Comparison of ENCODE assay signal across 9 mouse cellular contexts in the genomic region with DNA sequence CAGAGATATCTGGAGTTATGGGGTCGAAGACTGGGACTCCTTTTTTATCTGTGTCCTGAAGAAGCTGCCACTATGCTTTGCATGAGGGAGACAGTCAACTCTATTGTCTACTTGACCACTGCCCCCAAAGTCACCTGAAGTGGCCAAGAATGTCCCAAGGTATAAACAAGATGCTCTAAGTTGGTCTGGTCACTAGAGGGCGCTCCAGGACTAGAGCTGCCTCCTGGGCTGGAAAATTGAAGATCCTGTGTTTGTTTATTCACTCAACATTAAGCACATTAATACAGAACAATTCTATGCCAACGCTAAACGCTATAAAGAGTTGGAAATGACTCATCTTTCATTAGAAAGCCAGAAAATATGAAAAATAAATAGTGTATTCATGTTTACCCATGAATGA. TPM values are rescaled to one million over a fixed set of nuclear protein-coding genes. Genes with fewer than 3 reads are reported as not detected.
DNase-seq lines count a peak whose midpoint lies in the region; ATAC-seq and TF ChIP-seq lines count a peak whose summit lies in the region.
"Had no signal": no experiment of that assay in that cellular context is flagged by ENCODE, and none has a peak within 500 bp of the region (broad histone marks: within the 10 kb centered on the region; RNA-seq: fewer than 3 reads in every experiment).

No protein-coding gene starts in this region.

- no peaks in the 10 kb centered on the region for H3K27me3 ChIP-seq in ES-Bruce4 (ENCODE audit: control insufficient read depth, insufficient read depth, low read length, poor library complexity, severe bottlenecking)
- H3K27me3 ChIP-seq in kidney, postnatal 0 days (ENCODE audit: insufficient read depth, low read length): no peaks in the 10 kb centered on the region
- H3K27me3 ChIP-seq in liver, embryonic 14.5 days (ENCODE audit: control insufficient read depth, insufficient read depth, low read length): no peaks in the 10 kb centered on the region
- H3K27me3 ChIP-seq: heart, embryonic 15.5 days had no signal

- no peak overlapping the region for H3K9ac ChIP-seq in ES-Bruce4 (ENCODE audit: low read depth, poor library complexity, severe bottlenecking)
- no peak overlapping the region for H3K9ac ChIP-seq in kidney, postnatal 0 days (ENCODE audit: low read depth, low read length)
- no peak overlapping the region for H3K9ac ChIP-seq in liver, embryonic 14.5 days (replicated peaks)
- H3K9ac ChIP-seq: heart, embryonic 15.5 days had no signal

- H3K4me2 ChIP-seq in kidney, postnatal 0 days (ENCODE audit: low read length): no peak overlapping the region
- H3K4me2 ChIP-seq in liver, embryonic 14.5 days (ENCODE audit: low read depth): no peak overlapping the region
- H3K4me2 ChIP-seq: heart, embryonic 15.5 days had no signal

- no peak for ATAC-seq in kidney, postnatal 0 days (replicated peaks; ENCODE audit: low FRiP score, low read depth)
- ATAC-seq in liver, embryonic 14.5 days (ENCODE audit: insufficient read depth): no peak

- no peaks in the 10 kb centered on the region for H3K4me1 ChIP-seq in ES-Bruce4 (ENCODE audit: control insufficient read depth, insufficient read depth, low read length)
- no peaks in the 10 kb centered on the region for H3K4me1 ChIP-seq in kidney, postnatal 0 days (replicated peaks; ENCODE audit: insufficient read depth, low read length)
- no peaks in the 10 kb centered on the region for H3K4me1 ChIP-seq in liver, embryonic 14.5 days (replicated peaks; ENCODE audit: control insufficient read depth in 2 of 2, insufficient read depth in 2 of 2, low read length in 1 of 2)

- TF ChIP-seq CTCF in ES-Bruce4 (IDR thresholded peaks at IDR 0.05; ENCODE audit: low read depth, low read length): peak; percentile 77
- TF ChIP-seq CTCF in kidney, postnatal 0 days (IDR thresholded peaks at IDR 0.05; ENCODE audit: low read depth): peak; percentile 88
- peak; percentile 79 for TF ChIP-seq CTCF in liver, embryonic 14.5 days (IDR thresholded peaks at IDR 0.05; ENCODE audit: low read depth)

- H3K27ac ChIP-seq in ES-Bruce4 (ENCODE audit: insufficient read depth, low read length): no peak overlapping the region
- H3K27ac ChIP-seq in kidney, postnatal 0 days: no peak overlapping the region
- no peak overlapping the region for H3K27ac ChIP-seq in liver, embryonic 14.5 days
- H3K27ac ChIP-seq: heart, embryonic 15.5 days had no signal

- DNase-seq in 416B (ENCODE audit: low read depth): peak; percentile 72
- DNase-seq in c-Kit-positive CD71-positive TER-119-negative erythroid progenitor cells, embryonic 14.5 days (ENCODE audit: low read depth): peak; percentile 35
- peak; percentile 56 to 90 for DNase-seq in frontal cortex, adult 2 months (ENCODE audit: extremely low spot score in 1 of 2, low spot score in 1 of 2)
- DNase-seq in kidney, postnatal 0 days (ENCODE audit: low spot score): peak; percentile 87
- peak; percentile 19 to 31 (median 26) for DNase-seq in liver, embryonic 14.5 days (ENCODE audit: low read depth in 3 of 3, low spot score in 3 of 3)
- peak; percentile 68 for DNase-seq in right cerebral cortex, adult 18-20 months
- DNase-seq in urinary bladder, postnatal 36 days (ENCODE audit: low spot score in 2 of 2): peak; percentile 62 to 69

- H3K9me3 ChIP-seq in ES-Bruce4 (replicated peaks; ENCODE audit: control insufficient read depth, insufficient read depth, low read length, poor library complexity, severe bottlenecking): no peaks in the 10 kb centered on the region
- no peaks in the 10 kb centered on the region for H3K9me3 ChIP-seq in kidney, postnatal 0 days (replicated peaks; ENCODE audit: low read length)
- no peaks in the 10 kb centered on the region for H3K9me3 ChIP-seq in liver, embryonic 14.5 days (ENCODE audit: control insufficient read depth, low read length)
- H3K9me3 ChIP-seq: heart, embryonic 15.5 days had no signal

- no peak for TF ChIP-seq POLR2A in ES-Bruce4 (IDR thresholded peaks at IDR 0.05; ENCODE audit: insufficient read depth, low read length)

- no peak overlapping the region for H3K4me3 ChIP-seq in ES-Bruce4 (ENCODE audit: low read depth, low read length)
- H3K4me3 ChIP-seq in kidney, postnatal 0 days (replicated peaks; ENCODE audit: low read depth, low read length): no peak overlapping the region
- no peak overlapping the region for H3K4me3 ChIP-seq in liver, embryonic 14.5 days (ENCODE audit: insufficient read depth in 1 of 2, low read depth in 2 of 2, low read length in 2 of 2)
- H3K4me3 ChIP-seq: heart, embryonic 15.5 days had no signal

- no peak for TF ChIP-seq EP300 in ES-Bruce4 (IDR thresholded peaks at IDR 0.05; ENCODE audit: insufficient read depth, low read depth, low read length)
- TF ChIP-seq EP300 in liver, embryonic 14.5 days (IDR thresholded peaks at IDR 0.05; ENCODE audit: low read depth): no peak

- WGBS in kidney, postnatal 0 days: 11% methylated on average over 4 of the region's 4 CpGs
- WGBS in liver, embryonic 14.5 days (ENCODE audit: insufficient replicate concordance): 3% methylated on average over 4 of the region's 4 CpGs

- no peaks in the 10 kb centered on the region for H3K36me3 ChIP-seq in ES-Bruce4 (ENCODE audit: control insufficient read depth, insufficient read depth, low read length, poor library complexity, severe bottlenecking)
- no peaks in the 10 kb centered on the region for H3K36me3 ChIP-seq in kidney, postnatal 0 days (ENCODE audit: insufficient read depth, low read length)
- no peaks in the 10 kb centered on the region for H3K36me3 ChIP-seq in liver, embryonic 14.5 days (replicated peaks; ENCODE audit: control insufficient read depth, insufficient read depth, low read depth)
- H3K36me3 ChIP-seq: heart, embryonic 15.5 days had no signal

RNA-seq across cellular contexts. Expression of a gene that starts 15.5 kb away (rescaled TPM):
- not detected in 2 replicates for polyA plus RNA-seq in ES-Bruce4 (2011; ENCODE audit: insufficient read depth, insufficient read length, low read depth, missing spikeins)
- 0.27 and 0.30 TPM in 2 replicates for polyA plus RNA-seq in frontal cortex, adult 2 months (2012; rRNA removed)
- 0.93 and 1.2 TPM in 2 replicates for polyA plus RNA-seq in kidney, postnatal 0 days (2015; fragmentation: Nextera tagmentation; extraction: Ambion mirVana)
- 0.05 and 0.08 TPM in 2 replicates for polyA plus RNA-seq in liver, embryonic 14.5 days (2012; rRNA removed)
- polyA plus RNA-seq in liver, embryonic 14.5 days (2014; fragmentation: Nextera tagmentation; extraction: Ambion mirVana): 0.20 TPM in 1 of 2 replicates, not detected in the other

RNA-seq across cellular contexts. Expression of a gene that starts 23.1 kb away (rescaled TPM):
- not detected in 2 replicates for polyA plus RNA-seq in ES-Bruce4 (2011; ENCODE audit: insufficient read depth, insufficient read length, low read depth, missing spikeins)
- 0.04 and 0.13 TPM in 2 replicates for polyA plus RNA-seq in frontal cortex, adult 2 months (2012; rRNA removed)
- not detected in 2 replicates for polyA plus RNA-seq in kidney, postnatal 0 days (2015; fragmentation: Nextera tagmentation; extraction: Ambion mirVana)
- polyA plus RNA-seq in liver, embryonic 14.5 days (2012; rRNA removed): not detected in 2 replicates
- polyA plus RNA-seq in liver, embryonic 14.5 days (2014; fragmentation: Nextera tagmentation; extraction: Ambion mirVana): not detected in 2 replicates
- polyA plus RNA-seq: heart, embryonic 15.5 days had no signal

RNA-seq across cellular contexts. Expression of a gene that starts 24.4 kb away (rescaled TPM):
- not detected in 2 replicates for polyA plus RNA-seq in ES-Bruce4 (2011; ENCODE audit: insufficient read depth, insufficient read length, low read depth, missing spikeins)
- polyA plus RNA-seq in frontal cortex, adult 2 months (2012; rRNA removed): not detected in 2 replicates
- not detected in 2 replicates for polyA plus RNA-seq in kidney, postnatal 0 days (2015; fragmentation: Nextera tagmentation; extraction: Ambion mirVana)
- polyA plus RNA-seq in liver, embryonic 14.5 days (2012; rRNA removed): not detected in 2 replicates
- polyA plus RNA-seq in liver, embryonic 14.5 days (2014; fragmentation: Nextera tagmentation; extraction: Ambion mirVana): 0.10 TPM in 1 of 2 replicates, not detected in the other

RNA-seq across cellular contexts. Expression of a gene that starts 33.5 kb away (rescaled TPM):
- not detected in 2 replicates for polyA plus RNA-seq in ES-Bruce4 (2011; ENCODE audit: insufficient read depth, insufficient read length, low read depth, missing spikeins)
- 0.14 and 0.42 TPM in 2 replicates for polyA plus RNA-seq in frontal cortex, adult 2 months (2012; rRNA removed)
- polyA plus RNA-seq in kidney, postnatal 0 days (2015; fragmentation: Nextera tagmentation; extraction: Ambion mirVana): 0.09 and 0.17 TPM in 2 replicates
- polyA plus RNA-seq in liver, embryonic 14.5 days (2012; rRNA removed): 0.01 and 0.03 TPM in 2 replicates
- not detected in 2 replicates for polyA plus RNA-seq in liver, embryonic 14.5 days (2014; fragmentation: Nextera tagmentation; extraction: Ambion mirVana)
- polyA plus RNA-seq: heart, embryonic 15.5 days had no signal

Comparison
In these comparisons a context has a peak if more than half of its experiments do, and no peak if none do; other contexts are left out.
1. DNase-seq: peak in every context shown above with its lines; median percentile 87 in kidney, postnatal 0 days; 73 in frontal cortex, adult 2 months; 72 in 416B; 68 in right cerebral cortex, adult 18-20 months; 66 in urinary bladder, postnatal 36 days; 35 in c-Kit-positive CD71-positive TER-119-negative erythroid progenitor cells, embryonic 14.5 days; 26 in liver, embryonic 14.5 days.